Mouse (Mus musculus): ENCODE data around the gene Krtap19-3. TPM values are rescaled to one million over a fixed set of nuclear protein-coding genes. Genes with fewer than 3 reads are reported as not detected.

Krtap19-3 gene
- total RNA-seq (2014; fragmentation: Nextera tagmentation) (not detected in 2 replicates), total RNA-seq (2017) (not detected in 2 replicates)

DNA sequence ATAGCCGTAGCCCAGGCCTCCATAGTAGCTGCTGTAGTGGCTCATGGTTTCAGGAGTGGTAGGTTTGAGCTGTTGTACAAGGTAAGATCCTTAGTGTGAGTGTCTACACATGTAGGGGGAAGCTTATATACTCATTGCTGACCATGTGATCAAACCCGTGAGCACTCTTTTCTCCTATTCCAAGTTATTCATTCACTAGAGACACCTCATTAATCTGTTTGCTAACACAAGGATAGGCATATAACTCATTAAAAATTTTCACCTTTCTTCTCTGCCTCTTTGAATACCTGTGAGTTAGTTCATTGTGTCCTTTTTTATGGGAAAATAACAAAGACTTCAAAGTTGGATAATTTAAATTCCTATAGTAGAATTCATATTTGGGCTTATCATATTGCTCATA, at the start of gene Krtap19-3:
Gene Krtap19-3 (minus strand): TSS at position 101 of the 400 bp plus-strand sequence.
- ATAC-seq (replicated peaks; ENCODE audit: low FRiP score, low TSS enrichment, poor library complexity, severe bottlenecking): no peak

GRCm38 (mm10) chr16:88896357-88896756, 18.5 kb upstream of the Krtap19-3 start, which contains the start of gene Krtap19-5:
TSS of gene Krtap19-5 (minus strand) at chr16:88896457.
- ATAC-seq (replicated peaks; ENCODE audit: low FRiP score, low TSS enrichment, poor library complexity, severe bottlenecking): no peak

DNA sequence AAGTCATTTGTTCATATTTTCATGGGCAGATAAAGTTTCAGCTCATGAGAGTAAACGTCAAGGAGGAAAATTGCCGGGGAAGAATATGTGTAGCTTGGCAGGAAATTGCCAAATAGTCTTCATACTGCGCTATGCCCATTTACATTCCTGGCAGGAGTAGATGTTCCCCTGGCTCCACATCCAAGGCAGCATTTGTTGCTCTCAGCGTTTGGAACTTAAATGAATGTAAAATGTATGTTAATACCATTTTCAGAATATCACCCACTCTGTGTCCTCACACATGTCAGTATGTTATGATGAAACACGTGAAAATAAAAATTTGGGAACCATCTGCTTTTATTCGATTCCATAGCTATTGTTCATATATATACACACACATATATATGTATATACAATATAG, 9.0 kb upstream of the Krtap19-3 start:
- no peak for ATAC-seq (replicated peaks; ENCODE audit: low FRiP score, low TSS enrichment, poor library complexity, severe bottlenecking)

GRCm38 (mm10) chr16:88884989-88885388, 7.2 kb upstream of the Krtap19-3 start, which contains the start of gene Krtap19-4:
TSS of gene Krtap19-4 (minus strand) at chr16:88885089.
- no peak for ATAC-seq (replicated peaks; ENCODE audit: low FRiP score, low TSS enrichment, poor library complexity, severe bottlenecking)

- no peak for ATAC-seq (replicated peaks; ENCODE audit: low FRiP score, low TSS enrichment, poor library complexity, severe bottlenecking)
These were observed 3.7 kb downstream of the Krtap19-3 start, which contains the start of gene Krtap19-2 for GRCm38 (mm10) chr16:88874169-88874568. TSS of gene Krtap19-2 (minus strand) at chr16:88874269.

- no peak for ATAC-seq (replicated peaks; ENCODE audit: low FRiP score, low TSS enrichment, poor library complexity, severe bottlenecking)
These were observed 8.5 kb downstream of the Krtap19-3 start, which contains the start of gene Krtap19-1 for GRCm38 (mm10) chr16:88869311-88869710. TSS of gene Krtap19-1 (minus strand) at chr16:88869411.

DNA sequence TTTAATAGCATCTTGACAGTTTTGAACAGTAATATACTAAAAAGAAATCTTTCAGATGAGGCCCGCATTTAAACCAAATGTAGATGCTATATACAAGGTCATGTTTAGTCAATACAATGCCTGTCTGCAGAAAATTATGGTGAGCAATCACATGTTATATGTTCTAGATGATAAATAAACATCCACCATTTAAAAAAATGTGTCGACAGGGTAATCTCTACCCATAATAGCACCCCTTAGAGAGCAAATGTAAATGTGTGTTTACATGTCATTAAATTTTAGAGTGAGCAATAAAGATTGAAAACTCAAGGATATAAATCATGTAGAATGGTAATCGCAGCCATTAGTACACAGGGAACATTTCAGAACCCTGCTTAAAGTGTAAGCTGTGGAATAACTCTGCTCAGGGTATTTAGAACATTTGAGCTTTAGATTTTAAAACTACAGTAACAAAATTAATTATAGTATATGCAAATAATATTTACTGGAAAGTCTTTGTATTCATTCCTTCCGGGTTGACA, 12.9 kb downstream of the Krtap19-3 start:
- no peak for ATAC-seq (replicated peaks; ENCODE audit: low FRiP score, low TSS enrichment, poor library complexity, severe bottlenecking)

DNA sequence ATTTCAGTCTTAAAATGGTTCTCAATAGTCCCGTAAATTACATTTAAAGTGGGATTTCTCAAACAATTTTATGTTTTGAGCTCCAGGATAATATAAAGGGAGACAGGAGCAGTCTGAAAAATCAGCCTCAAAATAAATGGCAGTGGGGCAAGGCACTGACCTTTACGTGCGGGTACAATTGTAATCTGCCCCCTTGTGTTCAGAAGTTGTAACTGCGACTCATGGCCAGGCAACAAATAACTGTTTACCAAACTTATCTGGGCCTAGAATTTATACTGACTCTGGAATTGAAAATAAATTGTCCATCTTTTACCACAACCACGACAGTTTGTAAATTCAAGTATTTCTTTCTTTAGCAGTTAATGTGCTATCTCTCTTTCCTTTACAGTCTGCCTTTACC, 26.4 kb downstream of the Krtap19-3 start:
- ATAC-seq (replicated peaks; ENCODE audit: low FRiP score, low TSS enrichment, poor library complexity, severe bottlenecking): no peak

- no peak for ATAC-seq (replicated peaks; ENCODE audit: low FRiP score, low TSS enrichment, poor library complexity, severe bottlenecking)
These were observed 29.3 kb downstream of the Krtap19-3 start for GRCm38 (mm10) chr16:88848558-88848957.

DNA sequence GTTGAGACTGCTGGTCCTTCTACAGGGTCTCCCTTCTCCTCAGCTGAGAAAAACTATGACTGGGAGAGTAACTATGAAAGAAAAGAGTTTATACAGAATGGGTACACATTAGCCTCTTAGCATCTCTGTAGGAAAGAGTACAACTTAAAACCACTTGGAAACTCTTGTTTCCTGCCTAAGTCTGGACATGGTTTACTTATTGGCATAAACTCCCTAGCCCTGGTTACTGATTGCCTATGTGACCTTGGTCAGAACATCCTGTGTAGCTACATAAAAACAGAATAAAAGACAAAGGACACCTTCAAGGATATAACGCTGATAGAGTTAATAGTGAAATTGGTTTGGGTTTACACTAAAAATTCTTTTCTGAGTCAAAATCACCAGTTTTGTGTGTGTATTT, 30.5 kb downstream of the Krtap19-3 start:
- ATAC-seq (replicated peaks; ENCODE audit: low FRiP score, low TSS enrichment, poor library complexity, severe bottlenecking): no peak

Other genes starting within 250 kb of the Krtap19-3 start
- not detected in 2 replicates for gene Krtap26-1, start 230.2 kb downstream of the Krtap19-3 start, total RNA-seq (2014; fragmentation: Nextera tagmentation)
- not detected in 2 replicates for gene Krtap26-1, start 230.2 kb downstream of the Krtap19-3 start, total RNA-seq (2017)
- gene Krtap27-1, start 206.4 kb downstream of the Krtap19-3 start, total RNA-seq (2014; fragmentation: Nextera tagmentation): not detected in 2 replicates
- not detected in 2 replicates for gene Krtap27-1, start 206.4 kb downstream of the Krtap19-3 start, total RNA-seq (2017)
- gene 2310061N02Rik, start 170.1 kb downstream of the Krtap19-3 start, total RNA-seq (2014; fragmentation: Nextera tagmentation): not detected in 2 replicates
- not detected in 2 replicates for gene 2310061N02Rik, start 170.1 kb downstream of the Krtap19-3 start, total RNA-seq (2017)
- not detected in 2 replicates for gene Krtap13-1, start 149.2 kb downstream of the Krtap19-3 start, total RNA-seq (2014; fragmentation: Nextera tagmentation)
- gene Krtap13-1, start 149.2 kb downstream of the Krtap19-3 start, total RNA-seq (2017): not detected in 2 replicates
- not detected in 2 replicates for gene Krtap13, start 126.4 kb downstream of the Krtap19-3 start, total RNA-seq (2014; fragmentation: Nextera tagmentation)
- gene Krtap13, start 126.4 kb downstream of the Krtap19-3 start, total RNA-seq (2017): not detected in 2 replicates
- gene 2310034C09Rik, start 119.2 kb downstream of the Krtap19-3 start, total RNA-seq (2014; fragmentation: Nextera tagmentation): not detected in 2 replicates
- gene 2310034C09Rik, start 119.2 kb downstream of the Krtap19-3 start, total RNA-seq (2017): not detected in 2 replicates
- not detected in 2 replicates for gene 2310057N15Rik, start 103.8 kb downstream of the Krtap19-3 start, total RNA-seq (2014; fragmentation: Nextera tagmentation)
- gene 2310057N15Rik, start 103.8 kb downstream of the Krtap19-3 start, total RNA-seq (2017): not detected in 2 replicates
- not detected in 2 replicates for gene Gm5965, start 100.1 kb downstream of the Krtap19-3 start, total RNA-seq (2014; fragmentation: Nextera tagmentation)
- gene Gm5965, start 100.1 kb downstream of the Krtap19-3 start, total RNA-seq (2017): not detected in 2 replicates
- gene Gm20741, start 65.8 kb downstream of the Krtap19-3 start, total RNA-seq (2014; fragmentation: Nextera tagmentation): not detected in 2 replicates
- gene Gm20741, start 65.8 kb downstream of the Krtap19-3 start, total RNA-seq (2017): not detected in 2 replicates
- not detected in 2 replicates for gene Krtap15, start 57.8 kb downstream of the Krtap19-3 start, total RNA-seq (2014; fragmentation: Nextera tagmentation)
- gene Krtap15, start 57.8 kb downstream of the Krtap19-3 start, total RNA-seq (2017): not detected in 2 replicates
- not detected in 2 replicates for gene Krtap14, start 51.9 kb downstream of the Krtap19-3 start, total RNA-seq (2014; fragmentation: Nextera tagmentation)
- gene Krtap14, start 51.9 kb downstream of the Krtap19-3 start, total RNA-seq (2017): not detected in 2 replicates
- gene Krtap19-1, start 8.6 kb downstream of the Krtap19-3 start, total RNA-seq (2014; fragmentation: Nextera tagmentation): not detected in 2 replicates
- not detected in 2 replicates for gene Krtap19-1, start 8.6 kb downstream of the Krtap19-3 start, total RNA-seq (2017)
- not detected in 2 replicates for gene Krtap19-2, start 3.8 kb downstream of the Krtap19-3 start, total RNA-seq (2014; fragmentation: Nextera tagmentation)
- gene Krtap19-2, start 3.8 kb downstream of the Krtap19-3 start, total RNA-seq (2017): not detected in 2 replicates
- not detected in 2 replicates for gene Krtap19-4, start 7.1 kb upstream of the Krtap19-3 start, total RNA-seq (2014; fragmentation: Nextera tagmentation)
- not detected in 2 replicates for gene Krtap19-4, start 7.1 kb upstream of the Krtap19-3 start, total RNA-seq (2017)
- not detected in 2 replicates for gene Krtap19-5, start 18.4 kb upstream of the Krtap19-3 start, total RNA-seq (2014; fragmentation: Nextera tagmentation)
- gene Krtap19-5, start 18.4 kb upstream of the Krtap19-3 start, total RNA-seq (2017): not detected in 2 replicates
- not detected in 2 replicates for gene Krtap19-9b, start 54.2 kb upstream of the Krtap19-3 start, total RNA-seq (2014; fragmentation: Nextera tagmentation)
- gene Krtap19-9b, start 54.2 kb upstream of the Krtap19-3 start, total RNA-seq (2017): not detected in 2 replicates
- gene Krtap16-3, start 84.8 kb upstream of the Krtap19-3 start, total RNA-seq (2014; fragmentation: Nextera tagmentation): not detected in 2 replicates
- gene Krtap16-3, start 84.8 kb upstream of the Krtap19-3 start, total RNA-seq (2017): not detected in 2 replicates
- gene Krtap22-2, start 132.7 kb upstream of the Krtap19-3 start, total RNA-seq (2014; fragmentation: Nextera tagmentation): not detected in 2 replicates
- gene Krtap22-2, start 132.7 kb upstream of the Krtap19-3 start, total RNA-seq (2017): not detected in 2 replicates
- gene Gm10229, start 137.2 kb upstream of the Krtap19-3 start, total RNA-seq (2014; fragmentation: Nextera tagmentation): not detected in 2 replicates
- gene Gm10229, start 137.2 kb upstream of the Krtap19-3 start, total RNA-seq (2017): not detected in 2 replicates
- gene Krtap6-1, start 153.7 kb upstream of the Krtap19-3 start, total RNA-seq (2014; fragmentation: Nextera tagmentation): not detected in 2 replicates
- not detected in 2 replicates for gene Krtap6-1, start 153.7 kb upstream of the Krtap19-3 start, total RNA-seq (2017)
- gene Gm10228, start 163.4 kb upstream of the Krtap19-3 start, total RNA-seq (2014; fragmentation: Nextera tagmentation): not detected in 2 replicates
- gene Gm10228, start 163.4 kb upstream of the Krtap19-3 start, total RNA-seq (2017): not detected in 2 replicates
- not detected in 2 replicates for gene Krtap6-5, start 169.8 kb upstream of the Krtap19-3 start, total RNA-seq (2014; fragmentation: Nextera tagmentation)
- not detected in 2 replicates for gene Krtap6-5, start 169.8 kb upstream of the Krtap19-3 start, total RNA-seq (2017)
- gene 1110025L11Rik, start 186.0 kb upstream of the Krtap19-3 start, total RNA-seq (2014; fragmentation: Nextera tagmentation): not detected in 2 replicates
- not detected in 2 replicates for gene 1110025L11Rik, start 186.0 kb upstream of the Krtap19-3 start, total RNA-seq (2017)
- gene Krtap6-3, start 206.0 kb upstream of the Krtap19-3 start, total RNA-seq (2014; fragmentation: Nextera tagmentation): not detected in 2 replicates
- not detected in 2 replicates for gene Krtap6-3, start 206.0 kb upstream of the Krtap19-3 start, total RNA-seq (2017)